Mouse (Mus musculus) left cerebral cortex, postnatal 36 days (tissue): Measurements from ENCODE around the gene Vwa3b. TPM values are rescaled to one million over a fixed set of nuclear protein-coding genes. Genes with fewer than 3 reads are reported as not detected.

Experiments used
- DNase-seq, 2 experiments: peaks; one replicate each; pipeline ENCODE4 v3.0.0; 2021 to 2022; ENCODE audit warnings: low spot score in 2 of 2, mixed read lengths in 1 of 2
- intact Hi-C: fragments of 180-260 bp; cut with DNase I; formaldehyde crosslinking; loops from one replicate; pipeline ENCODE4 v1.15.1; 2025
- total RNA-seq, 2 experiments: library from RNA; stranded (reverse); gene quantifications; 2 replicates each; pipeline ENCODE4 v1.2.3; 2021

The Vwa3b gene
- total RNA-seq, 2 experiments from 2014 or later: 2.4 to 3.9 TPM

DNA sequence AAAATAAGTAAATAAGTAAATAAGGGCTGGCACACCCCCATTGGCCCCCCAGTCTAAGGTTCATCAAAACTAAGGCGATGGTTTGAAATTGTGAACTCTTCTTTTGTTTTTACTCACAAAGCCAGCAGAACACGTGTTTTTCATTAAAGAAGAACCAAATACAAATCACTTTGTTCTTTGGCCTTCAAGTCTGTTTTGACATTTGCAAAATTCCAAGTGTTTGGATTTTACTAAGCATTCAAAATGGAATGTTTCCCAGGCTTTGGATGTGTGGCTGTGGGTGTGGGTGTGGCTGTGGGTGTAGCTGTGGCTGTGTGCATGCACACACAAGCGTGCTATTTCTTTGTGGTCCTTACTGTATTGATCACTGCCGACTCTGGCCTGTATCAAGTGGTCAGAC lies 27.3 kb downstream of the Vwa3b start:
- DNase-seq: no peak
- intact Hi-C loops: no loop called here

GRCm38 (mm10) chr1:37056831-37057561 lies 30.6 kb downstream of the Vwa3b start:
- intact Hi-C loops: no loop called here
- no peak for DNase-seq

GRCm38 (mm10) chr1:37060856-37061255 lies 34.5 kb downstream of the Vwa3b start:
- intact Hi-C loops: no loop called here
- no peak for DNase-seq

DNA sequence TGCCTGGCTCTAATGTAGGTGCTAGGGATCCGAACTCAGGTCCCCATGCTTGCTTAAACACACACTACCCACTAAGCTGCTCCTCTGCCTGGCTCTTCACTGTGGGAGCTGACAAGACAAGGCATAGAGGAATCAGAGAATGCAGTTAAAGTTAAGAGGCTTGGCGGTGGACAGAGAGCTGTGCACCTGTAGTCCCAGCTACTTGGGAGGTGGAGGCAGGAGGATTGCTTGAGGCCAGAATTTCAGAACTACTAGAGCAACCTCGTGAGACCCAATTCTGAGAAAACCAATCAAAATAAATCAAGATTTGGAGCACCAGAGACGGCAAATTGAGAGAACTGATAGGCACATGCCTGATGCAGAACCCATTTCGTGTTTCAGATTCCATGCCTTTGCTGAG lies 36.7 kb downstream of the Vwa3b start:
- no peak for DNase-seq
- intact Hi-C loops: no loop called here

DNA sequence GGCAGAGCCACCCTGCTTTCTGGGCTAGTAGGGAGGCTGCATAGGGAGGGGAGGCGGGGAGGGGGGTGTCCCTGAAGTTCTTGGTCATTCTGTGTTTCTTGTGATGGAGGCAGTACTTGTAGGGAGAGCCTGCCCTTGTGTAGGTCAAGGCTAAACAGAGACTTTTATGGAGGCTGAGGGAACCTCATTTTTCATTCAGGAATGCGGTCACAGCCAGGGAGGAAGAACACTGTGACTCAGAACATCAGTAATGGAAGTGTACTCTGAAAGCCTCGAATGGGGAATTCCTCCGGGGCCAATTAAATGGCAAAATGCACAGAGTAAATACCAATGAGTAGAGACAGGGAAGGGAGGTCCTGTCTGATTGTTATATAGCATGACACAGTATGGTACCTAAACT lies 37.4 kb downstream of the Vwa3b start:
- intact Hi-C loops: no loop called here

DNA sequence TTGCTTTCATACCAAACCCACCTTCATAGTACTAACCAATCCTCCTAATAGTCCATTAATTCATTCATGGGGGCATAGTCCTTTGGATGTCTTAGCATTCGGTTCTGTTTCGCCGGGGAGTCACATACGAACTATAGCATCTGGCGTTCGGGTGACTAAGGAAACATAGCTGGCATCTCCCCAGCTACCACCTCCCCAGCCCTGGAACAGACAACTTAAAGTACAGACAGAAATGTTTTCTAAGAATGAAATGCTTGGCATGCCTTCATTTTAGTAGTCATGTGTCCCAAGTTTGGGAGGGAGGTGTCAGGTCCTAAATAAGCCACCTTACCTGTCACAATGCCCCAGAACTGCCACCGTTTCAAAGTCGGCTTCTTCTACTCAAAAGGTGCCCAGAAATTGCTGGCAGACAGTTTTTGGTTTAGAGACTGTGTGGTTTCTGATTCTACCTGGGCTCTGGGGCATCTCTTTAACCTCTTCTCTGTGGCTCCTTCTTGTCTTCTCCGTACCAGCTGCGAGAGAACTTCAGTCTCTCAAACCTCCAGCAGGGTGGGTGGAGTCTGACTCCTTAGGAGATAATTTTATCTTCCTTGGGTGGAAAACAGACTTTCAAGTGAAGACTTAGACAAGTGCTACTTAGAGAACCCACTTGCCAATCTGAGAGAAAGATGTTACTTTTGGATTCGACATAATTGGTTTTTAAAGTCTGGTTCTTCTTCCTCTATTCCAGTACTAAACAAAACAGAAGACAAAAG lies 39.4 kb downstream of the Vwa3b start:
- intact Hi-C loops: no loop called here
- DNase-seq: peak; percentile 36 to 49

More for the DNA sequence above, 37.4 kb downstream of the Vwa3b start:
- no peak for DNase-seq

- DNase-seq: no peak
- intact Hi-C loops: no loop called here
Observed at GRCm38 (mm10) chr1:37075759-37076158, 49.4 kb downstream of the Vwa3b start.

DNA sequence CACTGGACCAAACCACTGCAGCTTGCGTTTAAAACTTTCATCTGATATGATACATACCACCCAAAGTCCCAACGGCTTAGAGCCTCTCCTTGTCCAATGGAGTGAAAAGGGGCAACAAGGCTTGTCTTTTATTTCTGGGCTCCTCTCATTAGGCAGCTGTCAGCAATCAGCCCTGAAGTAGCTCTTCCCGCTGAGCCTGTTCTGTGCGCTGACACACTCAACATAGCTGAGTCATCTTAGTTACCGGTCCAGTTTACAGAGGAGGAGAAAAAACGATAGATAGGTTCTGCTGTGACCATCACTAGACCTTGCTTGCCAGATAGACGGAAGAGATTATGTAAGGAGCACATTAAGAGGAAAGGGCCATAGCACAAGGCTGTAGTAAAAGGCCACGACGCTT lies 50.9 kb downstream of the Vwa3b start:
- intact Hi-C loops: no loop called here

DNA sequence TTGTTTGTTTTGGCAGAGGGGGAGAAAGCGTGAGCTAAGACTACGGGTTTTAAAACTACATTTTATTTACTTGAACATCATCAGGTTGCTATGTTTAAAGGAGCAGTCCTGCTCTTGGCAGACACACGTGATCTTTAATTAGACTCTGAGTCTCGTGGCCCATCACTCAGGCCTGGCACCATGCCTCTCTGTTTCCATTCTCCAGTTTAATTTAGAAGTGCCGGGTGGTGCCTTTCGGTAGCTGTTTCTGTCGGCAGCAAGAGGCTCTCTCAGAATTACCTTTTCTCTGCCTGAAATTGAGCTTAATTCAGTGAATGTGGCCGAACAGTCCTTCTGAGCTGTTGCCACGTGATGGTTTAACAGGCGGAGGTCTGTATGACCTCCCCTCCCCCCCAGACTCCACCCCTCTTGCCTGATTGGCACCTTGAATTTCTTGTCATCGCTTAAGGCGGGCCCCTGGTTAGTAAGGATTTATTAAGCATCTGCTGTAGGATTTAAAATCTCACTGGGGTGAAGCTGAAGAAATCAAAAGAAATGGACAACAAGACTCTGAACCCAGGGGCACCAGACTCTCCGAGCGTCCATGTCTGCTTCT lies 51.7 kb downstream of the Vwa3b start:
- intact Hi-C loops: no loop called here
- peak; percentile 73 to 76 for DNase-seq

More for the DNA sequence above, 50.9 kb downstream of the Vwa3b start:
- peak; percentile 23 to 34 for DNase-seq

GRCm38 (mm10) chr1:37080442-37080841 lies 54.0 kb downstream of the Vwa3b start:
- no peak for DNase-seq
- intact Hi-C loops: no loop called here

GRCm38 (mm10) chr1:37081376-37082214 lies 55.2 kb downstream of the Vwa3b start:
- DNase-seq: peak; percentile 40 to 46
- intact Hi-C loops: no loop called here

DNA sequence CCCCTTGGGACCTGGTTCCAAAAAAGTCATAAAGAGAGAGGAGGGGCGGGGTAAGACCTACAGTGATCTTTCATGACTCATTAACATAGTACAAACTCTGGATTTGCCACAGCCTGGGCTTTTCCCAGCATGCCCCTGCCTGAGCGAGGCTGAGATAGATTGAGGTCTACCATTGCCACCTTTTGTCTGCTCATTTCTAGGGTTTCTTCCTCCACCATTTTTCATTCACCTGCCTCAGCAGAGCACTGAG lies 55.7 kb downstream of the Vwa3b start:
- intact Hi-C loops: no loop called here

DNA sequence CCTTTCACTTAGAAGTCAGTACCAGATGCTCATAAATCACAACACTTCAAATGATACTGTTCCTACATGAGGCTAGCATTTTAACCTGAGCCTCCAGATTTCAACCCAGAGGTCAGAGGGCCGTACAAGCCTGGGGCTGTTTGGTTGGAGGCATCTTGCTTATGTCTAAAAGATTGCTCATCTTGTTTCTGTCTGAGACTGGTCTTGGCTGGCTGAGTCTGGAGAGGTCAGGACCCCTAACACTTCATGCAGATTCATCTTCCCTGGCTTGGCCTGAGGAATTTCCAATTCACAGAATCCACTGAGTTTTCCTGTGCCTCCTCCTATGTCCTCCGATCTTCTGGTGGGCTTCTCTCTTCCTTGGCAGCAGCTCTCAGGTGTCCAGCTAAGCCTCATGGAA lies 57.7 kb downstream of the Vwa3b start:
- intact Hi-C loops: no loop called here
- DNase-seq: no peak

More for the DNA sequence above, 55.7 kb downstream of the Vwa3b start:
- no peak for DNase-seq

GRCm38 (mm10) chr1:37085171-37085570 lies 58.8 kb downstream of the Vwa3b start:
- intact Hi-C loops: no loop called here
- no peak for DNase-seq

DNA sequence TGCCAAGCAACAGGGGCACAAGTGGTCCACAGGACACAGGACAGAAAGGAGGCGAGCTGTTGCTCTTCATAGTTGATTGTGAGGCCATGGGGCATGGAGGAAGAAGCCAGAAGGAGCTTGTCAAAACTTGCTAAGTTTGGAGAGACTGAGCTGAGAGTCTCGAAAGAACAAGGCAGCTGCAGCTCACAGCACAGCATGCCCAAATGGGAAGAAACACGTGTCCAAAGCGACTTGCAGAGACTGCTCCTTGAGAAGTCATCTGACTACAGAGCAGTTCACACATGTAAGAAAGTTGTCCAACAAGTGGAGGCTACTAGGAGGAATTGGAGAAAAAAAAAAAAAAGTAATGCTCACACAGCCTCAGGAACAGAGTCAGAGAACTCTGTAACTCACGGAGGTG lies 62.8 kb downstream of the Vwa3b start:
- intact Hi-C loops: no loop called here

GRCm38 (mm10) chr1:37097382-37098093 lies 71.1 kb downstream of the Vwa3b start:
- DNase-seq: no peak
- intact Hi-C loops: no loop called here

More for the DNA sequence above, 62.8 kb downstream of the Vwa3b start:
- DNase-seq: no peak

GRCm38 (mm10) chr1:37098094-37098555 lies 71.7 kb downstream of the Vwa3b start:
- DNase-seq: no peak
- intact Hi-C loops: no loop called here

DNA sequence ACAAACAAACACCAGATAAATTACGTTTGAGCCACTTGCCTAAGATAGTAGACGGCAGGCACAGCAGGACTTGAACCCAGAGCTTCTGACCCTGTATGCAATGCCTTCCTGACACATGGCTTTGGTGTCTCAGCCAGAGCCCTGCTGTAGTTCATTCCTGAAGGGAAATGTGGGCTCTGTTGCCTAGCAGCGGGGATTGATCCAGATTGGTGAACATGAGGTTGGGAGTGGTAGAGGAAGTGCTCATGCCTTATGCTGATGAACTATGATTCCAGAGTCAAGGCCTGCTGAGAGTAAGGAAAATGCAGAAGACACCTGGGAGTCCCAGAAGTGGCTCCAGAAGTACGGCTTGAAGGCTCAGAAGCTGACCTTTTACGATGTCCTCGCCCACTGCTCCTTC lies 74.0 kb downstream of the Vwa3b start:
- DNase-seq: no peak
- intact Hi-C loops: no loop called here

- no peak for DNase-seq
- intact Hi-C loops: no loop called here
Observed at GRCm38 (mm10) chr1:37101016-37101415, 74.6 kb downstream of the Vwa3b start.
